In genomic region chr4:57640222-57640621, GRCm38 (mm10) we compare ENCODE assay signal across 11 mouse cellular contexts.
DNase-seq lines count a peak whose midpoint lies in the region; ATAC-seq lines count a peak whose summit lies in the region.
"Had no signal": no experiment of that assay in that cellular context is flagged by ENCODE, and none has a peak within 500 bp of the region (broad histone marks: within the 10 kb centered on the region; RNA-seq: fewer than 3 reads in every experiment).

No protein-coding gene starts in this region.

- DNase-seq in hindbrain, embryonic 14.5 days (ENCODE audit: low spot score): no peak
- no peak for DNase-seq in neural tube, embryonic 10.5 days (ENCODE audit: extremely low spot score, low spot score)
- DNase-seq in thymus, postnatal 10 days (ENCODE audit: low spot score in 2 of 2): peak; percentile 19 to 26
- no peak for DNase-seq in layer of hippocampus, adult 9-11 months
- DNase-seq in cerebellum, postnatal 36 days: no peak
- DNase-seq: cerebellum, adult 2 months; kidney, postnatal 14 days had no signal

- H3K9ac ChIP-seq in hindbrain, embryonic 14.5 days: no peak overlapping the region
- H3K9ac ChIP-seq in hindbrain, embryonic 12.5 days: no peak overlapping the region
- no peak overlapping the region for H3K9ac ChIP-seq in neural tube, embryonic 13.5 days
- 0 out of 2 replicates have a peak overlapping the region, but pooled peaks have one; percentile 0 for H3K9ac ChIP-seq in hindbrain, embryonic 16.5 days (ENCODE audit: low read depth, low read length)
- H3K9ac ChIP-seq: limb, embryonic 13.5 days had no signal

- 44% methylated on average over 7 of the region's 7 CpGs for WGBS in hindbrain, embryonic 14.5 days
- WGBS in hindbrain, embryonic 12.5 days: 48% methylated on average over 7 of the region's 7 CpGs
- WGBS in neural tube, embryonic 13.5 days: 53% methylated on average over 7 of the region's 7 CpGs
- 45% methylated on average over 7 of the region's 7 CpGs for WGBS in hindbrain, embryonic 16.5 days

- no peaks in the 10 kb centered on the region for H3K27me3 ChIP-seq in hindbrain, embryonic 14.5 days (ENCODE audit: control insufficient read depth, insufficient read depth, low read length)
- no peaks in the 10 kb centered on the region for H3K27me3 ChIP-seq in hindbrain, embryonic 12.5 days
- H3K27me3 ChIP-seq in neural tube, embryonic 13.5 days: 0 out of 2 replicates have a peak, but pooled peaks cover 2% of the 10 kb centered on the region
- no peaks in the 10 kb centered on the region for H3K27me3 ChIP-seq in hindbrain, embryonic 16.5 days (replicated peaks; ENCODE audit: control insufficient read depth, insufficient read depth, low read length)
- H3K27me3 ChIP-seq: limb, embryonic 13.5 days had no signal

- H3K36me3 ChIP-seq in hindbrain, embryonic 14.5 days (replicated peaks; ENCODE audit: control insufficient read depth, insufficient read depth): no peaks in the 10 kb centered on the region
- no peaks in the 10 kb centered on the region for H3K36me3 ChIP-seq in hindbrain, embryonic 12.5 days
- H3K36me3 ChIP-seq in neural tube, embryonic 13.5 days: no peaks in the 10 kb centered on the region
- no peaks in the 10 kb centered on the region for H3K36me3 ChIP-seq in hindbrain, embryonic 16.5 days (ENCODE audit: control insufficient read depth, insufficient read depth, low read length)

- no peak overlapping the region for H3K27ac ChIP-seq in hindbrain, embryonic 14.5 days
- no peak overlapping the region for H3K27ac ChIP-seq in hindbrain, embryonic 12.5 days
- no peak overlapping the region for H3K27ac ChIP-seq in neural tube, embryonic 13.5 days (replicated peaks)
- H3K27ac ChIP-seq in hindbrain, embryonic 16.5 days (ENCODE audit: low read depth, low read length): no peak overlapping the region
- H3K27ac ChIP-seq: limb, embryonic 13.5 days had no signal

- H3K4me2 ChIP-seq in hindbrain, embryonic 14.5 days (replicated peaks): peak overlapping the region; percentile 69
- no peak overlapping the region for H3K4me2 ChIP-seq in hindbrain, embryonic 12.5 days (replicated peaks)
- peak overlapping the region; percentile 20 for H3K4me2 ChIP-seq in neural tube, embryonic 13.5 days
- peak overlapping the region; percentile 70 for H3K4me2 ChIP-seq in hindbrain, embryonic 16.5 days (ENCODE audit: low read length)
- H3K4me2 ChIP-seq: limb, embryonic 13.5 days had no signal

- no peaks in the 10 kb centered on the region for H3K9me3 ChIP-seq in hindbrain, embryonic 14.5 days (ENCODE audit: control insufficient read depth, low read length)
- H3K9me3 ChIP-seq in hindbrain, embryonic 12.5 days (replicated peaks): no peaks in the 10 kb centered on the region
- no peaks in the 10 kb centered on the region for H3K9me3 ChIP-seq in neural tube, embryonic 13.5 days
- no peaks in the 10 kb centered on the region for H3K9me3 ChIP-seq in hindbrain, embryonic 16.5 days (ENCODE audit: control insufficient read depth, low read length)
- H3K9me3 ChIP-seq: limb, embryonic 13.5 days had no signal

- H3K4me1 ChIP-seq in hindbrain, embryonic 14.5 days (replicated peaks; ENCODE audit: control insufficient read depth, insufficient read depth, low read length): peaks cover 11% of the 10 kb centered on the region; the same call in 1 of the 2 replicates
- H3K4me1 ChIP-seq in hindbrain, embryonic 12.5 days: peaks cover 17% of the 10 kb centered on the region
- peaks cover 28% of the 10 kb centered on the region for H3K4me1 ChIP-seq in neural tube, embryonic 13.5 days (replicated peaks)
- H3K4me1 ChIP-seq in hindbrain, embryonic 16.5 days (ENCODE audit: control insufficient read depth, insufficient read depth, low read depth, low read length): peaks cover 18% of the 10 kb centered on the region

- no peak overlapping the region for H3K4me3 ChIP-seq in hindbrain, embryonic 14.5 days (replicated peaks; ENCODE audit: low read length)
- H3K4me3 ChIP-seq in hindbrain, embryonic 12.5 days: no peak overlapping the region
- no peak overlapping the region for H3K4me3 ChIP-seq in neural tube, embryonic 13.5 days
- peak overlapping the region; percentile 19 for H3K4me3 ChIP-seq in hindbrain, embryonic 16.5 days (ENCODE audit: low read length)
- H3K4me3 ChIP-seq: limb, embryonic 13.5 days had no signal

- ATAC-seq in hindbrain, embryonic 14.5 days (ENCODE audit: low FRiP score): no peak
- ATAC-seq in hindbrain, embryonic 12.5 days (ENCODE audit: low FRiP score): no peak
- ATAC-seq in neural tube, embryonic 13.5 days (ENCODE audit: low read depth): no peak
- ATAC-seq in hindbrain, embryonic 16.5 days: no peak

Comparison
In these comparisons a context has a peak if more than half of its experiments do, and no peak if none do; other contexts are left out.
1. DNase-seq: peak in thymus, postnatal 10 days (2 of 2); none in hindbrain, embryonic 14.5 days (single experiment), neural tube, embryonic 10.5 days (single experiment), layer of hippocampus, adult 9-11 months (single experiment) and cerebellum, postnatal 36 days (0 of 2).